Mouse (Mus musculus) heart, adult 2 months (tissue): ENCODE data around the gene Dmpk. TPM values are rescaled to one million over a fixed set of nuclear protein-coding genes. Genes with fewer than 3 reads are reported as not detected.
A peak's percentile ranks its signal among the peaks of the same experiment; 100 is the strongest.

Experiments
- DNase-seq, 2 experiments: peaks; one replicate each; pipeline ENCODE4 v3.0.0; 2021
- H3K27ac ChIP-seq: fragments of 200-600 bp; 2 replicates; pipeline ENCODE4 v1.8.1; 2022
- H3K27me3 ChIP-seq: fragments of 200-500 bp; 2 replicates; pipeline ENCODE4 v1.6.1; 2012; ENCODE audit warnings: mild to moderate bottlenecking, low read length, inconsistent platforms, mixed read lengths; ENCODE audit not compliant: control insufficient read depth, insufficient read depth
- H3K36me3 ChIP-seq: fragments of 200-500 bp; 2 replicates; pipeline ENCODE4 v1.6.1; 2012; ENCODE audit warnings: low read length, inconsistent platforms; ENCODE audit not compliant: control insufficient read depth, insufficient read depth
- H3K4me1 ChIP-seq: fragments of 200-500 bp; 2 replicates; pipeline ENCODE4 v1.6.1; 2011; ENCODE audit warnings: low read length; ENCODE audit not compliant: control insufficient read depth, insufficient read depth
- H3K4me3 ChIP-seq: fragments of 200-600 bp; 2 replicates; pipeline ENCODE4 v1.8.1; 2022
- H3K79me2 ChIP-seq: fragments of 200-500 bp; replicated peaks from 2 replicates; pipeline ENCODE4 v1.6.1; 2012; ENCODE audit warnings: mild to moderate bottlenecking, inconsistent platforms, low read length, moderate library complexity, mixed read lengths; ENCODE audit not compliant: control insufficient read depth, insufficient read depth
- H3K9ac ChIP-seq: fragments of 200-500 bp; 2 replicates; pipeline ENCODE4 v1.6.1; 2012; ENCODE audit warnings: low read depth, mild to moderate bottlenecking, control low read depth, inconsistent platforms, low read length, mixed read lengths
- CTCF ChIP-seq: fragments of 200-600 bp; IDR thresholded peaks from 2 replicates; pipeline ENCODE4 v1.8.1; 2022; ENCODE audit warnings: antibody characterized with exemption, mild to moderate bottlenecking, moderate library complexity
- EP300 ChIP-seq: fragments of 200-500 bp; IDR thresholded peaks from 2 replicates; pipeline ENCODE4 v1.6.1; 2011; ENCODE audit warnings: low read depth, low read length, control low read depth; ENCODE audit not compliant: insufficient read depth
- POLR2A ChIP-seq: fragments of 200-500 bp; IDR thresholded peaks from 2 replicates; pipeline ENCODE4 v1.6.1; 2011; ENCODE audit warnings: mild to moderate bottlenecking, low read depth, low read length, control low read depth; ENCODE audit not compliant: insufficient read depth
- WGBS: fragments of 180-500 bp; shearing (Covaris S2); methylation state at CpG from one replicate; pipeline ENCODE4 v1.1.7; 2018; 5-methylcytosine and 5-hydroxymethylcytosine counted together
- intact Hi-C: fragments of 180-260 bp; cut with DNase I; formaldehyde crosslinking; loops from one replicate; pipeline ENCODE4 v1.15.1; 2025
- polyA plus RNA-seq: library from polyadenylated mRNA; depleted of rRNA; stranded (reverse); fragments of >200 nt; gene quantifications from 2 replicates; pipeline ENCODE4 v1.2.3, GENCODE M21; 2012
- total RNA-seq, 2 experiments: library from RNA; stranded (reverse); gene quantifications; 2 replicates each; pipeline ENCODE4 v1.2.3; 2021

The Dmpk gene
- total and polyA plus RNA-seq, 3 experiments, result 482 to 1,460 (median 516) TPM

- Histone ChIP-seq H3K27ac (peak overlapping the region; percentile 97), H3K27me3 (no peaks in the 10 kb centered on the region), H3K4me3 (peak overlapping the region; percentile 48), H3K36me3 (peaks cover 3% of the 10 kb centered on the region), H3K9ac (peak overlapping the region; percentile 87), H3K79me2 (no peaks in the 10 kb centered on the region), H3K4me1 (peaks cover 5% of the 10 kb centered on the region)
- DNase-seq, result no peak
- no peak for TF ChIP-seq EP300
- TF ChIP-seq POLR2A, result no peak
- no peak for TF ChIP-seq CTCF
- intact Hi-C loops, result no loop called here
- 14% methylated on average over 9 of the region's 9 CpGs for WGBS
Measured at GRCm38 (mm10) chr7:19084921-19085473, 1.3 kb downstream of the Dmpk start.

GRCm38 (mm10) chr7:19085495-19085894 is 1.8 kb downstream of the Dmpk start:
- Histone ChIP-seq H3K4me1 (peaks cover 5% of the 10 kb centered on the region), H3K27ac (peak overlapping the region; percentile 97), H3K9ac (peak overlapping the region; percentile 87), H3K27me3 (no peaks in the 10 kb centered on the region), H3K4me3 (peak overlapping the region; percentile 48), H3K36me3 (peaks cover 3% of the 10 kb centered on the region), H3K79me2 (no peaks in the 10 kb centered on the region)
- DNase-seq, result peak in 1 of 2 experiments; percentile 30
- no peak for TF ChIP-seq CTCF
- TF ChIP-seq POLR2A, result no peak
- no peak for TF ChIP-seq EP300
- intact Hi-C loops, result no loop called here
- 13% methylated on average over 6 of the region's 6 CpGs for WGBS

- H3K79me2 ChIP-seq, result no peaks in the 10 kb centered on the region
- peak; percentile 67 for DNase-seq
- peak overlapping the region; percentile 97 for H3K27ac ChIP-seq
- no peak for TF ChIP-seq POLR2A
- 0 out of 2 replicates have a peak, but pooled peaks have one; percentile 42 for TF ChIP-seq EP300
- TF ChIP-seq CTCF, result no peak
- peaks cover 5% of the 10 kb centered on the region for H3K4me1 ChIP-seq
- no peaks in the 10 kb centered on the region for H3K27me3 ChIP-seq
- H3K9ac ChIP-seq, result peak overlapping the region; percentile 87
- H3K36me3 ChIP-seq, result peaks cover 3% of the 10 kb centered on the region
- 30% methylated on average over 14 of the region's 14 CpGs for WGBS
- intact Hi-C loops, result no loop called here
- H3K4me3 ChIP-seq, result peak overlapping the region; percentile 48
Measured at GRCm38 (mm10) chr7:19086042-19086441, 2.4 kb downstream of the Dmpk start.

DNA sequence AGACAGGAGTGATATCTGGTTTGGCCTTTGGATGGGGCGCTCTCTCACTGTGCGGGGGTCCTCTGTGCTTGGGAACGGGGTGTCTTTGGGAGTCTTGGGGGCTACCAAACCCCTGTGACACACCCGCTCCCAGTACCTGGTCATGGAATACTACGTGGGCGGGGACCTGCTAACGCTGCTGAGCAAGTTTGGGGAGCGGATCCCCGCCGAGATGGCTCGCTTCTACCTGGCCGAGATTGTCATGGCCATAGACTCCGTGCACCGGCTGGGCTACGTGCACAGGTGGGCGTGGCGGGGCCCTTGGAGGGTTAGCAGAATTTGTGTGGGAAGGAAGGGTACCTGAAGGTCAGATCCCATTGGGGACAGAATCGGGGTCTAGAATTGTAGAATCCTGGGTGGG is 3.1 kb downstream of the Dmpk start:
- no peak for TF ChIP-seq CTCF
- TF ChIP-seq EP300, result no peak
- no peak for TF ChIP-seq POLR2A
- H3K4me3 ChIP-seq, result no peak overlapping the region
- WGBS, result 82% methylated on average over 18 of the region's 18 CpGs
- intact Hi-C loops, result no loop called here
- no peaks in the 10 kb centered on the region for H3K79me2 ChIP-seq
- peaks cover 3% of the 10 kb centered on the region for H3K4me1 ChIP-seq
- DNase-seq, result no peak
- H3K36me3 ChIP-seq, result peaks cover 3% of the 10 kb centered on the region
- no peak overlapping the region for H3K9ac ChIP-seq
- H3K27me3 ChIP-seq, result no peaks in the 10 kb centered on the region
- no peak overlapping the region for H3K27ac ChIP-seq

DNA sequence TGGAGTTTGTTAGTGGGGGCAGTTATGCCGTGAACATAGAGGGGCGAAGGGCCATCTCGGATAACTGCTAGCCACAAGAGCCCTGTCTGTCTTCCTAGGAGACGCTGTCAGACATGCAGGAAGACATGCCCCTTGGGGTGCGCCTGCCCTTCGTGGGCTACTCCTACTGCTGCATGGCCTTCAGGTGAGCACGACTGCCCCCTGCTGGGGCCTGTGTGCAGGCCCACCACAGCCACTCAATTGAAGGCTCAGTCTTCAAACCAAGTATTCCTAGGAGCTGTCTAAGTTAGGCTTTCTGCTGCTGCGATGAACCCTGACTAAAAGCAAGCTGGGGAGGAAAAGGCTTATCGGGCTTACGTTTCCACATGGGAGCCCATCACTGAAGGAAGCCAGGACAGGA is 5.2 kb downstream of the Dmpk start:
- Histone ChIP-seq H3K9ac (no peak overlapping the region), H3K36me3 (no peaks in the 10 kb centered on the region; the same call in 1 of the 2 replicates), H3K27me3 (no peaks in the 10 kb centered on the region), H3K79me2 (no peaks in the 10 kb centered on the region), H3K27ac (no peak overlapping the region), H3K4me3 (no peak overlapping the region), H3K4me1 (peaks cover 3% of the 10 kb centered on the region)
- WGBS, result 26% methylated on average over 10 of the region's 10 CpGs
- DNase-seq, result peak; percentile 72 to 81
- intact Hi-C loops, result loop anchor here (1.0 kb wide), 1 partner anchor 21 kb away; no protein-coding TSS in a partner anchor
- TF ChIP-seq CTCF (peak; percentile 98), EP300 (no peak)

DNA sequence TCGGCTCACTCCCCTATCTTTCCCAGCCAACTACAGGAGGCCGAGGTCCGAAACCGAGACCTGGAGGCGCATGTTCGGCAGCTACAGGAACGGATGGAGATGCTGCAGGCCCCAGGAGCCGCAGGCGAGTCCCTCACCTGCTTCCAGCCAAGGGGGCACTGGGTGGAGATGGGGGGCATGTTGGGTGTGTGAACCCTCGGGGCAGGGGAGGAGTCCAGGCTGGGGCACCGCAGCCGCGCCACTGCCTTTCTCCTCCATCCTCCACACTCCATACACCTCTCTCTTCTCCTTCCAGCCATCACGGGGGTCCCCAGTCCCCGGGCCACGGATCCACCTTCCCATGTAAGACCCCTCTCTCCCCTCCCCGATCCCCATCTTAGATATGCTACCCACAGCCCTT is 8.3 kb downstream of the Dmpk start:
- Histone ChIP-seq H3K27ac (no peak overlapping the region; the same call in 1 of the 2 replicates), H3K79me2 (no peaks in the 10 kb centered on the region), H3K27me3 (no peaks in the 10 kb centered on the region), H3K36me3 (no peaks in the 10 kb centered on the region; the same call in 1 of the 2 replicates), H3K4me1 (peaks cover 3% of the 10 kb centered on the region), H3K4me3 (no peak overlapping the region), H3K9ac (no peak overlapping the region)
- DNase-seq, result peak in 1 of 2 experiments; percentile 36
- intact Hi-C loops, result no loop called here
- 71% methylated on average over 15 of the region's 17 CpGs for WGBS
- no peak for TF ChIP-seq EP300
- TF ChIP-seq POLR2A, result no peak
- TF ChIP-seq CTCF, result no peak
